8 mouse cellular contexts compared by ENCODE assay signal in the genomic region with DNA sequence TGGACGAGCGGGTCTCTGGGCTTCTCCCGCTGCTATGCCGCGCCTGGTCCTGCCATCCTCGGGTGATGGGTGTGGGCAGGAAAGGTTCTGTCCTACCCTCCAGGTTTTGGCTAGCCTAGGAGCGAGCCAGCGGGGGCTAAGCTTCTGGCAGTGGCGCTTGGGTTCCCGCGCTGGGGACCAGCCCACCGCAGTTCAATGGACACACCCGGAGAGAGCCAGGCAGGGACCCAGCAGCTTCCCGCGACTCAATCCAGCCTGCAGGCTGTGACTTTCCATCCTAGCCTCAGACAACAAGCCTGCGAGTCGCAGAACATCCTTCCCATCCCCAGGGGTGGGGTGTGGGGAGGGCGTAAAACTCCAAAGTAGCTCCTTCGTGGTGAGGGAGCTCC. TPM values are rescaled to one million over a fixed set of nuclear protein-coding genes. Genes with fewer than 3 reads are reported as not detected.
A peak's percentile ranks its signal among the peaks of the same experiment; 100 is the strongest.
DNase-seq lines count a peak whose midpoint lies in the region; ATAC-seq lines count a peak whose summit lies in the region.

No protein-coding gene starts in this region.

- H3K4me3 ChIP-seq in embryonic facial prominence, embryonic 11.5 days (ENCODE audit: low read depth, low read length) = peak overlapping the region; percentile 57

- intact Hi-C loops in left cerebral cortex, postnatal 4 days (cut with DNase I) = loop anchor here (5.0 to 10.0 kb wide), 2 partner anchors 305 to 547 kb away; no protein-coding TSS in a partner anchor

- no peaks in the 10 kb centered on the region for H3K36me3 ChIP-seq in embryonic facial prominence, embryonic 11.5 days (replicated peaks; ENCODE audit: control insufficient read depth, insufficient read depth, low read depth, low read length)

- peak; percentile 24 for DNase-seq in layer of hippocampus, adult 11-12 months (ENCODE audit: low spot score)
- no peak for DNase-seq in layer of hippocampus, adult 9-10 months (ENCODE audit: low spot score)
- DNase-seq in embryonic facial prominence, embryonic 11.5 days (ENCODE audit: low spot score) = peak; percentile 20
- peak; percentile 22 for DNase-seq in heart, postnatal 4 days
- DNase-seq in left cerebral cortex, postnatal 4 days = peak; percentile 37
- peak; percentile 26 for DNase-seq in mesoderm, embryonic 11.5 days (ENCODE audit: low read depth, low spot score)
- peak; percentile 16 to 21 for DNase-seq in spleen, postnatal 10 days (ENCODE audit: low spot score in 2 of 2)

- WGBS in embryonic facial prominence, embryonic 11.5 days = 1% methylated on average over 19 of the region's 19 CpGs

- no peaks in the 10 kb centered on the region for H3K9me3 ChIP-seq in embryonic facial prominence, embryonic 11.5 days (replicated peaks; ENCODE audit: control insufficient read depth, low read length)

- H3K27ac ChIP-seq in embryonic facial prominence, embryonic 11.5 days (replicated peaks; ENCODE audit: low read depth, low read length) = no peak overlapping the region

- H3K4me1 ChIP-seq in embryonic facial prominence, embryonic 11.5 days (ENCODE audit: control insufficient read depth, insufficient read depth, low read length) = no peaks in the 10 kb centered on the region; the same call in 1 of the 2 replicates

- peak overlapping the region; percentile 62 for H3K9ac ChIP-seq in embryonic facial prominence, embryonic 11.5 days (replicated peaks; ENCODE audit: low read length)

- no peaks in the 10 kb centered on the region for H3K27me3 ChIP-seq in embryonic facial prominence, embryonic 11.5 days (ENCODE audit: control insufficient read depth, insufficient read depth, low read length)

- peak overlapping the region; percentile 89 for H3K4me2 ChIP-seq in embryonic facial prominence, embryonic 11.5 days (ENCODE audit: low read depth, low read length)

- ATAC-seq in embryonic facial prominence, embryonic 11.5 days (replicated peaks; ENCODE audit: insufficient number of reproducible peaks, low FRiP score, low TSS enrichment, low read depth) = peak; percentile 42
- no peak for ATAC-seq in activated CD4-positive, CD25-positive, alpha-beta regulatory T cell, adult 4 months

RNA-seq across cellular contexts. Expression of a gene that starts 0.3 kb away (rescaled TPM):
- 1.1 and 1.8 TPM in 2 replicates for polyA plus RNA-seq in embryonic facial prominence, embryonic 11.5 days (2014; fragmentation: Nextera tagmentation; extraction: Ambion mirVana)
- total RNA-seq in heart, postnatal 4 days (2021) = 10 to 100 TPM; 10.1 to 12.5 TPM
- total RNA-seq in left cerebral cortex, postnatal 4 days (2021) = 10 to 100 TPM; 41.8 to 43.7 TPM
- polyA plus RNA-seq in activated CD4-positive, CD25-positive, alpha-beta regulatory T cell, adult 4 months (2017; shearing (Covaris generic)) = 1 to 10 TPM; 3.4 to 5.6 TPM
